Mouse (Mus musculus) left cerebral cortex, adult 9 months (tissue): ENCODE measurements around the gene Myo16.
A peak's percentile ranks its signal among the peaks of the same experiment; 100 is the strongest.

ENCODE experiments used
- DNase-seq, 2 experiments: peaks; one replicate each; pipeline ENCODE4 v3.0.0; 2022; ENCODE audit warnings: low spot score in 2 of 2

Gene Myo16

DNA sequence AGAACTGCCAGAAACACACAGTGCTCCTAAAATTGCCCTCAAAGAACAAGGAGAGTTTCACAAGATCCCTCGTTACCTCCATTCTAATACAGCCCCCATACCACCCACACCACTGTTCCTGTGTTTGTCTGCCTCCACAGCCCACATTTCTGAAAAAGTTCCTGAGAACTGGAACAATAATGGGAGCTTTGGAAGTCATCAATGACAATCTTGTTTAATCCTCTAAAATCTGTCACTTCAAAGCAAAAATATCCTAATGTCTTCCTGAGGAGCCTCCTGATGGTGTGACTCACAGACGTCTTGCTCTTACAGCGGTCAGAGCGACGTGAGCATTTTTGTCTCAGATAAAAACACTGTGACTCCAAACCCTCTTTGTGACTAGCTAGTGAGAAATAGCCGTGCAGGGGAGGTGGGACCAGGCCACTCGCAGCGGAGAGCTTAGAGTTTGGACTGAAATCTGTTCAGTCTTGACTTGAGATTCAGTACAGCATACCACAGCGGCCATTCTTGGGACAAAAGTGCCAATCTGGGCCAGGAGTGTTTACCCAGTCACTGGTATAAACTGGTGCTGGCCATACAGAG lies 394.4 kb downstream of the Myo16 start:
- peak in 1 of 2 experiments; percentile 38 for DNase-seq

DNA sequence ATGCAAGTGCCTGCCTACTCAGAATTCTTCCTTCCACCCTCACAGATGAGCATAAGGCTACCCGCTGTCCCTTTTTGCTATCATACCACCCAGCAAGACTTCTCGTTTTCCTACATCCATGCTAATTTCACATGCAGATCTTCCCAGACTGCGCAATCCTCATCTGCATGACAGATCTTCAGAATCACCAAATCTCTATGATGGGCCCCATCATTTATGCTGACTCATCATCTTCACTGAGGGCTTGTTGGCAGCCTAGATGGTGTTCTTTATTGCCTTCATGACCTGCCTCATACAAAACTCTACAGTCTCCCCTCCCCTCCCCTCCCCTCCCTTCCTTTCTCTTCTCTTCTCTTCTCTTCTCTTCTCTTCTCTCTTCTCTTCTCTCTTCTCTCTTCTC lies 395.7 kb downstream of the Myo16 start:
- no peak for DNase-seq

DNA sequence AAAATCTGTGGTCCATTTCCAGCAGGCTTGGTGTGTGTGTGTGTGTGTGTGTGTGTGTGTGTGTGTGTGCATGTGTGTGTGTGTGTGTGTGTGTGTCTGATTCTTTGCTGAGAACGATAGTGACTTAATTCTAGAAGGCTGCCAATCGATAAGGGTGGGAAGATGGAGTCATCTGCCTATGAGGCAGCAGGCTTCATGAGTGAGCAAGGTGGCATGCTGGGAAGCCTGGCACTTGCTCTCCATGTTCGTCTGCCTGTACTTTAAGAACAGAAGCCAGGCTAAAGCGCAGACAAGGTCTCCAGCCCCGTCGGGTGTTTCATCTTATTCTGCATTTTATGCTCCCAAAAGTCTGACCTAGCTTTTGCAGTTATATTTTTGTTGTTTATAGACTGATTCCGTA lies 404.2 kb downstream of the Myo16 start:
- DNase-seq: no peak

DNA sequence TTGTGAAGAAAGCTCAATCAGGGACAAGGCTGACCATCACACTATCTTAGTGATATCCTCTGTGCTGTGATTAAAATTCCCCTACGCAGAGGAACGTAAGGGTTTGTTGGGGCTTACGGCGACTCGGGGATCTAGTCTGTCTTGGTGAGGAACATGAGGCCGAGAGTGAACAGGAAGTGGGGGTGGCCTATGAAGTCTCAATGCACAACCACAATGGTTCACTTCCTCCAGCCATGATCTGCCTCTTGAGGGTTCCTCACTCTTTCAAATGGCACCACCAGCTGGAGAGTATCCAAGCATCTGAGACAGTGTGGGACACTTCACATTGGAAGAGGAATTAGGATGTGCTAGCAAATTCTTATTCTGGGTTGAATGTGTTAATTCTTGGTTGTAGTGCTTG lies 405.8 kb downstream of the Myo16 start:
- no peak for DNase-seq

DNA sequence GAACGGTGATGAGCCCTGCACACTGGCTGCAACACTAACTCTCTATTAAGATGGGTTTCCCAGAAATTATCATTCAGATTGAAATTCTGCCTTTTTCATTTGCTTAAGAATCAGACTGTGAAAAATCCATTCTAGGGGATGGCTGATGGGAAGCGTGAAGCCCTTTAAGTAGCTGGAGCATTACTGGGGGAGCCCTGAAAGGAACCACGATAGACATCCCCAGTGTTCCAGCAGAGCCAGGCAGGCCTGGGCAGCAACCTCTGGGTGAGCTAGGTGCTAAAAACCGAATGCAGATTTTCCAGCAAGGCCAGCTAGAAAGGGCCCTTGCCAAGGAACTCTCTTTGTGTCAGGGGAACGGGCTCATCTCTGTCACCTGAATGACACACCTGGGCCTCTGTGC lies 407.9 kb downstream of the Myo16 start:
- DNase-seq: no peak

DNA sequence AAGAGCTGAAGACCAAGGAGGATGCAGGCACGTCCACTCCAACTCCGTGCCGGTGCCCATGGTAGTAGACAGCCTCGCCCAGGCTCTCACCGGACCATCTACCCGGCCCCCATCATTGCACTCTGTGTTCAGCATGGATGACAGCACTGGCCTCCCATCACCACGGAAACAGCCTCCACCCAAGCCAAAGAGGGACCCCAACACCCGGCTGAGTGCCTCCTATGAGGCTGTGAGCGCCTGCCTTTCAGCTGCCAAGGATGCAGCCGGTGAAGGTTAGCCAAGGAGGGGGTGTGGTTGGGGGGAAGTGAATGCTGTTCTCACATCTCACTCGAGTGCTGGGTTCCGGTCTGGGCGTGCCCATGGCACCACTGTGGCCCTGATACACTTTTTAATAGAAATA lies 408.3 kb downstream of the Myo16 start:
- no peak for DNase-seq

DNA sequence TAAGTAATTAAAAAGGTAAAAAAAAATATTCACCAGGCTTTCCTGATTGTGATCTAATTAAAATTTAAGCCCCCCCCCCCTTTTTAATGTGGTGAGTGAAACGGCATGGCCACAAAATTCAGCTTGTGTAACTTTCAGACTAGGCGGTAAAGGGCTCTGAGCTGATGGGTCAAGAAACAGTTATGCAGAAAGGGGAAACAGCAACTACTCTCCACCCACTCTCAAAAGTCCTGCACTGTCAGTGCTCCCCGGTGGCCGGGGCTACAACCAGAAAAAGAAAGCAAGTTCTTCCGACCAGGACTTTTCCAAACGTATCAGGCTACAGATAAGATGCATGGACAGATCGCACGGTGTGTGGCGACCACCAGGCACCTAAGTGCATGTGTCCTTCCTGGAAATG lies 408.9 kb downstream of the Myo16 start:
- no peak for DNase-seq

DNA sequence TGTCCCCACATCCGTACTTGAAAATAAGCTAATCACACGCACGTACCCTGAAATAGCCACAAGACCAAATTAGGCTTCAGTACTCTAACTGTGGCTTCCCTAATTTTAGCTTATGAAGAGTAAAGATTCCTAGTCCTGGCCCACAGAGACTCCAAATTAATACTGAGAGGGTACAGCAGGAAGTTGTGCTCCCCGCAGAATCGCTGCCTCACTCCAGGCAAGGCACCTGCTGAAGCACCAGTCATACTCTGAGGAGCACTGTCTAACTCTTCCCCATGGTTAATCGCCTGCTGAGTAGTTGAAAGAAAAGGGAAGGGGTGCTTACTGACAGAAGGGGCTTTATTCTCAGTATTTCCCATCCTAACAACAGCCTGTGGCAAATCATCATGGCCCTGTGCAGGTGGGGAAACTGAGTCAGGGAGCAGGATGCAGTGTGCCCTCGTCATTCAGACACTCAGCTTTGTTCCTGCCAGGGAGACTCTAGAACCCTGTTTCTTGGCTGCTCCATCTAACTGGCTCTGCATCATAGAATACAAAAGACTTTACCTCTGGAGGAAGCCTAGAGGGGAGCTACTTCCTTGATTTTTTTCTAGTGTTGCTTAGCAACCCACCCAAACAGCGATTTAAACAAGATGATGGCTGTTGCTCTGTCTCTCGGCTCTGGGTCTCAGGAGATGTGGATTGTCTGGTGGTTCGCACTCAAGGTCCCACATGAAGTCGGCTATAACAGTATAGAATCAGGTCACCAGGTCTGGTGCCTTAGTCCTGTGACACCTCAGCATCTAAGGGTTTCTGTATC lies 411.7 kb downstream of the Myo16 start:
- no peak for DNase-seq

DNA sequence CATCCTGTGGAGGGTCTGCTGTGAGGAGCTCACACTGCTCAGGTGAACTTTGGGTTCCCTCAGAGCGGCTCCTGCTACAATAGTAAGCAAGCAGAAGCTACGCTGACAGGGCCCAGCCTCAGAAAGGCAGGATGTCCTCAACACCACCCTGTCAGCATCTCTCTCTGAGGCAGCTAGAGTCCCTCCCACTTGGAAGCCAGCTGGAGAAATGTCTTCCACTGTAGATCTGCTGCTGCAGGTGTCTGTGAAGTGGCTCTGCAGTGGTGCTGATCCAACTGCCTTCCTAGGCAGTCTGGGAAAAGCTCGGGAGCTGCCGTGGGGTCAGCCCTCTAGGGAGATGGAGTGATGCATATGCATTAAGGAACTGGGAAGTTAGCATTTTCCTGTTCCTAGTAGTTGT lies 414.7 kb downstream of the Myo16 start:
- peak in 1 of 2 experiments; percentile 20 for DNase-seq

DNA sequence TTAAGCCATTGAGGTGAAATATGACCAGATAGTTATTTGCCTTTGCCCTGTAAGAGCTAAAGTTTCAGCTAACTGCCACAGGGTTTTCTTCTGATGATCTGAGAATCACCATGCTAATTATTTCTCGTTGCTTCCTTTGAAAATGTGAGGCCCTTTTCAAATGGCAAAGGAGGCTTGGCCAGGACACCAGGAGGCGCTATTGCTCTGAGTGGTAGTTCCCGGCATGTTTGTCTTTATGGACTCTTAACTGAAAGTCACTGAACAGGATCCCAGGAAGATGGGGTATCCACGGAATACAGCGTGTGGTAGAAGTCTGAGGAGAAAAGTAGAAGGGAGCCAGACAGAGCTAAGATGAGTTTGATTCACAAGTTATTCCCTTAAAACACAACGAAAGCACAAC lies 420.4 kb downstream of the Myo16 start:
- peak in 1 of 2 experiments; percentile 84 for DNase-seq

DNA sequence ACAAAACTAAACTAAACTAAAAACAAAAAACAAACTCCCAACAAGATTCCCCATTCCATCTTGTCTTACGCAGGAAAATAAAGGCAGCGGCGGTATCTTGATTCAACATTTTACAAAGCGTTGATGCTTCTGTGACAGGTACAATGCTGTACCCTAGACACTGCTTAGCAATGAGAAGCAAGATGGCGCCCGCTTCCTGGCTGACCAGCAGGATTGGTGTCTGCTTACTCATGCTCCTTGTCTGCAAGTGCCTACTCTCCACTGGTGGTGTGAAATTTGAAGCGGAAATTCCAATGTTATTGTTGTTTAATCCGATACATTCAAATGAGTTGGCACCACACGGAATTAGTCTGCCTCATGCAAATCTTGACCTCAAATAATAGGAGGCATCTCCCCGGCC lies 421.5 kb downstream of the Myo16 start:
- no peak for DNase-seq

DNA sequence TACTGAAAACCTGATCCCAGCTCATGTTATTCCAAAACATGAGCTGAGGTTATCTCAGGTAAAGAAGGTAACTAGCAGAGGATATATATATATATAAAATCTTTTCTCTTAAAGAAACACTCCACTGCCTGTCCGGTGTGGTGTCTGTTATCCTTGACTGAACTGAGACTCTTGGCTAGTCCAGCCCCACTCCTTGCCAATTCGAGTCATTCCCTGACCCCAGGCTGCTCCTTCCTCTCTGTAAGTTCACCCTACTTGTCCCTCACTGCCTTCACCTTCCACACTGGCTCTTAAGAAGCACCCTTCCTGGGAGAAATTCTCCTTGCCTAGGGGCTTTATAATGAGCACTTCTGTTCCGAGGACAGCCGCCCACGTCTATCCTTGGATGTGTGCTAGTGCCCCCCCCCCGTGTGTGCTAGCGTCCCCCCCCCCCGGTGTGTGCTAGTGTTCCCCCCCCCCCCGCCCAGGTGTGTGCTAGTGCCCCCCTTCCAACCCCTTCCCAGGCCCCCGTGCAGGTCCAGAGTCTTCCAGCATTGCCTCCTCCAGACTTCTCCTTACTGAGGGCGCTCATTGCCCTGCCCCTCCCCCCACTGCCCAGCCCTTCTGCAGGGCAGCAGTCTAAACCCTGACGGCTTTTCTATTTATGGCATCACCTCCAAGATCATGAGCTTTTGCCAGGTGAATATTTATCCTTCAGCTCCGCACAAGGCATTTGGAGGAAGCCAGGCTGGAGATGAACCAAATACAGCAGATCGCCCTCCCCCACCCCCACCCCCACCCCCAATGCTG lies 433.4 kb downstream of the Myo16 start:
- no peak for DNase-seq

DNA sequence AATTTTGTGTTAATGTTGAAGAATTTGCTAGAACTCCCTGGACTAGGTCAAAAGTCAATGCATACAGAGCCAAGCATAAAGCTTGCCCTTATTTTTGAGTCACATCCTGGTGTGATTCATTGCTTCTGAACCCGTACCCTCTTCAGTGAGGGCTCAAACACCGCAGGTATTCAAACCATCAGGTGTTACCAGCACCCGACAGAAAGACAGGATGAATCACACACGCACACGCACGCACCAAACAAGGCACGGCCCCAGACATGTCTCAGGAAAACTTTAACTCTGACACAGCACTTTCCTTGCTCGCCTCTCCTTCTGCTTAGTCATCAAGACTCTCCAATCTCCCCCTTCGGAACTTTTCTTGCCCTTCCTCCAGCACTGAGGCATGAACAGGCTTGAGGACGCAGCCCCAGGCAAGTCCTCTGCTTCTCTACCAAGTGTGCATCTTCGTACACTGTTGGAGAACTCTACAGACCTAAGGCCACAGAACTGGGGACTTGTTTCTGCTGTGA lies 435.8 kb downstream of the Myo16 start:
- DNase-seq: no peak

DNA sequence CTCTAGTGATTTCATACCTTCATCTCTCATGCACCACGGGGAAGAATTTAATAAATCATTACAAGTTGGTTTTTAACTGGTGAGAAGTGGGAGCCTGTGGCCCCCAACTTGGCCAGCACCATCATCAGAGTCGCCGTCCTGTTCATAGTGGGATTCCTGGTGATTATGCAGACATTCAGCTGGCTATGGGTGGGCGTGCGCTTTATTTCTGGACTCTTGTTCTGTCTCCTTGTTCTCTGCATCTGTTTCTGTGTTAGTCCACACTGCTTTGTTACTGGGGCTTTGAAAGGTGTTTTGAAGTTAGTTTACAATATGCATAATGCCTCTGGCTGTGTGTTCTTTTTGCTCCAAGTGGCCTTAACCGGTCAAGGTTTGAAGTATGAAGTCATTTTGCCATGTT lies 439.2 kb downstream of the Myo16 start:
- peak in 1 of 2 experiments; percentile 16 for DNase-seq

DNA sequence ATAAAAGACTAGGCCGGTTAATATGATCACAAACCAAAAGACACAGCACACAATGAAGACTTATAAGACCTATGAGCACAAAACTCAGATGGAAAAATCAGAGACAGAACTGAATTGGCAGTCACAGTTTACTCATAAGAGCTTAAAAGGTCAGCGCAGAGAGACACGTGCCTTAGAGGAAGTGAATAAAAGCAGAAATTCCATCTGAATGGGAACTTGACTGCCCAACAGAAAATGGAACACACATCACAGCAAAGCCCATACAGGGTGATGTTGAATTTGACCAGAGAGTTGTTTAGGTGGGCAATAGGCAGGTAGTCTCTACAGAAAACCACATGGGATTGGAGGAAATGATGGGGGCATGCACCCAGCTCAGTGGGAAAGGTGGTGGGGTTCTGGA lies 442.6 kb downstream of the Myo16 start:
- DNase-seq: no peak

DNA sequence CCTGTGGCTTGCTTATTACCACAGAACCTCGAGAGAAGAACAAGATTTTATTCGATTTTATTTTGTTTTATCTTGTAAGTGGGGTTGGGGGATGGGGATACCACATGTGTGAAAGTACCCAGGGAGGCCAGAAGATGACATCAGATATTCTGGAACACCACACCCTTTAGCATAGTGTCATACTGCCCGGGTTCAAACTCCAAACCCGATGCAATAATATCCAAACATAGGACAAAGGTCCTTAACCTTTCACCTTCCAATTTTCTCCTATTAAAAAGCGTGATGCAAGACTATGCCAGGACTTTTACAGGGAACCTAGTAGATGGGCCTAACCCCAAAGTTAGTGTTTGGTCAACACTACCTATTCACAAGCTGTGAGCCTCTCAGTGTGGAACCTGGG lies 443.9 kb downstream of the Myo16 start:
- DNase-seq: no peak

DNA sequence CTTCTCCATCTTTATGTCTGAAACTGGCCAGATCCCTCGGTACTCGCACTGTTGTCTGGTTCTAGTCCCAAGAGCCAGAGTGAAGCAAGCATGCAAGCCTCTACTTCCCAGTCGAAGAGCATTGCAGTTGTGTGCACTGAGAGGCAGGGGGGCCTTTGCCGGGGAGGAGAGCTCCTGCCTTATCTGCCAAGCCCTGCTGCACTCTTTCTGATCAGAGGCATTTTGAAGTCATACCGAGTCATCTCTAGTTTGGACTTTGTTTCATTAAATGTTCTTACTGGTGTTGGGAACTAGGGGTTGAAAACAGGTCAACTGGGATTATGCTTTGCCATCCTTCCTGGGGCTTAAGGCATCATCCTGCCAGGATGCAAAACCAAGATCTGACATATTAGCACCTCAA lies 445.2 kb downstream of the Myo16 start:
- no peak for DNase-seq

DNA sequence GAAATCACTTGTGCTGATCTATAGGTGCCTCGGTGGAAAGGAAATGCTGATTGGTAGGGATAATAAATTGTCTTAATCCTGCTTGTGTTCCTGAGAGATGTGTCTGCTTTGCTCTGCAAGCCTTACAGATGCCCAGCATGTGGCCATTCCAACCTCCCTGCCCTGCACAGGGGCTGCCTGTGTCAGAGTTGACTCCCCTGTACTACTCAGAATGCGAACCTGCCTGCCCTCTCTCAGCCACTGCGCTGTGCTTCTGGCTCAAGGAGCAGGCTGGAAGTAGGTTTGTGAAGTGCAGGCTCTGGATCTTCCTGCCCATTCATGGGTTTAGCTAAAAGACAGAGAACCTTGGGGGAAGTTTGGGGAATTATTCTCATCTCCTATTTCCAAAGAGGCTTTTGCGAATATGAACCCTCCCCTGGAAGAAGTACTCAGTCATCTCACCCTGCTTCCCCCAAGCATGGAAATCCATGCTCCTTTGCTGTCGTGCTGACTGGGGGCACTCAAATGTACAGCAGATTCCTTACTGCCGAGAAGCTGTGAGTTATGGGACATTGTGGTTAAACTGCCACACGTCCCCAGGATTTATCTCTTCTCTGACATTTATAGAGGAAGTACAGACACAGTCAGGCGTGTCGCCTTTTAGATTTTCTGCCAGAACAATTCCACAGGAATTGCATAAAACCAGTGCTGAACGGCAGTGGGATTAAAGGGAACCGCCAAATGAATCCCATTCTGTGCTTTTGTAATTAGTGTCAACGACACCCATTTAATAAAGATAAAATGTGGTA lies 452.5 kb downstream of the Myo16 start:
- no peak for DNase-seq

DNA sequence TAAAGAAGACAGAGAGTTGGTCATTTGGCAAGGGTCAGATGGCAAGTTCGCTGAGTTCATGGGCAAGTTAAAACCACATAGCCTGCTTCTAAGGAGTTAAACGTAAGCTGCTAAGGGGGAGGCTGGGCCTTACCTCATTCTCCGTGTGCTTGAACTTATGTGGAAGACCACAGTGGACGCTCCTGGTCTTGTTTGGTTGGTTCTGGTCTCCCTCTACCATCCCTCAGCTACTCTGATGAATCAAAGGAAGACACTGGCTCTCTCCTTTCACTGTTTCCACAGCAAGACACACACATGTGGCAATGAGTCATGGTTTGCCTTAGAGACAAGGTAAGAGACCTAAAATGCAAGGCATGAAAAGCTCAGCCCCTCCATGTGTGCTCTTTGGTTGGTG lies 453.1 kb downstream of the Myo16 start:
- no peak for DNase-seq

DNA sequence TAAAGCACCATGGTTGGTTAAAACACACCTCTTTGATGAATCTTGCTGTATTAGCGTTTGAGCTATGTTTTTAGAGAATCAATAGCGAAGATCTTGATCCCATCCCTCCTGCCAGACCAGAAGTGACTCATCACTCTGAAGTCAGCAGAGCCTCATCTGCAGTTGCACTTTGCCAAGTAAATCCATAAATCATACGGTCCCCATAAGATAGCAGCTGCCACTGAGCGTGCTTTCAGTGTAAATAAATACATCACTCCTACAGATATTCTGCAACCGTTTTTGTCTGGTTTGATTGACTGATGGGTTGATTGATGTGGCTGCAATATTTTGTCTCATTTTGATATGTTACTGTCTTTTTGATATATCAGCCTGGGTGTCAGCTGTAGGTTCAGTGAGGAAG lies 457.9 kb downstream of the Myo16 start:
- DNase-seq: no peak

DNA sequence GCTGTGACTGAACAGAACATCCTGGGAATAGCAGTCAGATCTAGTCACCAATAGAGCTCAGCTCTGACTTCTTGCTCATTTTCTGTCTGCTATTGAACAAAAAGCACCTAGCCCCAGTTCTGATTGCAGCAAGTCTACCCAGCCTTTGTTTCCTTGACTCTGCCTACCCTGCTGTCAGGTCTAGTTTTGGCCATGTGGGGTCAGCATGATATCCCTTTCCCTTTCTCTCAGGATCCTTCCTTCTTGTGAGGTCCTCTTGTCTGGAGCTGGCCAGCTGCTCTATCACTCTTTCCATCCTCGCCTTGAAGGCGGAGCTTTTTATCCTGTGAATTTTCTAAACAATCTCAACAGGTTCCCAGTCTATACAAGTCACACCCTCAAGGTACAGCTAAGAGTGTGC lies 459.7 kb downstream of the Myo16 start:
- no peak for DNase-seq

DNA sequence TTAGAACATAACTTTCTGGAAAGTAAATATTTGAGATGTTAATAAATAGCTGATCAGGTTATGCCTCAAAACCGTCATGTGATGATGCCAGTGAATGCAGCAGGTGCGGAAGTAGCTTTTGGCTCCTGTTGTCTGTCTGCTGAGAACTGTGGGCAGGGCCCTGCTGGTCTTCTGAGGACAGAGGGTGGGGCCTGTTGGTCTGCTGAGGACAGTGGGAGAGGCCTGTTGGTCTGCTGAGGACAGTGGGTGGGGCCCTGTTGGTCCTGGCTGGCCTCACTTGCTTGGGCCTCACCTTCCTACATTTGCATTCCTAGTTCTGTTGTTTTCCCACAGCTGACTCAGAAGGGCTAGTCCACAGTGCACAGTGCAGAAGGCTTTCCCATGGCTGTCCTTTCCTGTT lies 466.0 kb downstream of the Myo16 start:
- no peak for DNase-seq
